Mouse (Mus musculus) embryonic facial prominence, embryonic 10.5 days (tissue): ENCODE results near the gene Tmod1. TPM values are rescaled to one million over a fixed set of nuclear protein-coding genes. Genes with fewer than 3 reads are reported as not detected.

Source experiments
- DNase-seq: peaks from one replicate; pipeline ENCODE4 v3.0.0-alpha.2; 2017; ENCODE audit warnings: low spot score
- H3K27ac ChIP-seq: fragments of 300-500 bp; sonication (generic); replicated peaks from 2 replicates; pipeline ENCODE4 v1.5.1; 2016; ENCODE audit warnings: mild to moderate bottlenecking
- H3K27me3 ChIP-seq: fragments of 300-500 bp; sonication (generic); replicated peaks from 2 replicates; pipeline ENCODE4 v1.6.1; 2016; ENCODE audit warnings: low read depth, mild to moderate bottlenecking; ENCODE audit not compliant: poor library complexity, severe bottlenecking
- H3K36me3 ChIP-seq: fragments of 300-500 bp; sonication (generic); replicated peaks from 2 replicates; pipeline ENCODE4 v1.6.1; 2016; ENCODE audit warnings: mild to moderate bottlenecking, moderate library complexity
- H3K4me1 ChIP-seq: fragments of 300-500 bp; sonication (generic); 2 replicates; pipeline ENCODE4 v1.6.1; 2016
- H3K4me3 ChIP-seq: fragments of 300-500 bp; sonication (generic); 2 replicates; pipeline ENCODE4 v1.5.1; 2016; ENCODE audit warnings: mild to moderate bottlenecking, moderate library complexity
- H3K9me3 ChIP-seq: fragments of 300-500 bp; sonication (generic); 2 replicates; pipeline ENCODE4 v1.6.1; 2016; ENCODE audit warnings: mild to moderate bottlenecking
- WGBS: fragments of 180-500 bp; shearing (Covaris S2); methylation state at CpG from one replicate; pipeline ENCODE4 v1.1.7; 2016; 5-methylcytosine and 5-hydroxymethylcytosine counted together
- polyA plus RNA-seq: library from polyadenylated mRNA; unstranded; fragments of >200 nt; fragmentation: Nextera tagmentation; extraction: Ambion mirVana; gene quantifications from 2 replicates; pipeline ENCODE4 v1.2.1, GENCODE M21; 2016

Tmod1 gene
- polyA plus RNA-seq, result 2.8 and 3.0 TPM in 2 replicates

DNA sequence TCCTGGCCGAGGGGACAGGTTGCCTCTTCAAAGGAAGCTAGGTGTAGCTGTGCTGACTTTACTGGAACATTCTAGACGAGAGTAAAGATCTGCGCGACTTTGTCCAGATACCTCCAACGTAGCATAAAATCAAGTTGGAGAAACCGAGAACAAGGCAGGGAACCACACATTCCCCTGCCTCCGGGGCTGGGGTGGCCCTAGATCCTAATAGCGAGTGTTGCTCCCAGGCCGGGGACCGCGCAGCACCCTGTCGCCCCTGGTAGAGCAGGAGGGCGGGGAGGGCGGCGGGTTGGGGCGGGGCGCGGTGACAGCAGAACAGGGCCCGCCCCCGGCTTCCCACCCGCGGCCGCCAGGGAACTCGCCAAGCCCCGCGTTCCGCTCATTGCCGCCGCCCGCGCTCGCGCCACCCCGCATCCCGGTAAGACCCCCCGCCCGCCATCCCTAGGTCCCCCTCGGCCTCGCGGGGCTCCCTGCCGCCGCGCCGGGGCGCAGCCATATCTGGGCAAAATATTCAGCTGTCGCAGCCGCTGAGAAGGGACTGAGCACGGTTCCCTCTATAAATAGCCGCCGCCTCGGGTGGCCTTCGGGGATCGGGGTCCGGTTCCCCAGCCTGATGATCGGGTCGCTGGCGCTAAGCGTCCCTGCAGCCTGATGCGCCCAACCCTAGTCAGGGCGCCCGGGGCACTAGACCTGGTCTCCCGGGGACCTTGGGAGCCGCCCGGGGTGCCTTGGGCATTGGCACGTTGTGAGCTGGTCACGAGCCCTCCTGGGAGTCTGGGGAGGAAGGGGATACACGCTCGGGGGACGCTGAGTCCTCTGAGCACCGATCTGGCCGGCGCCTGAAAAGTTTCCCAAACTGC is at the start of gene Tmod1:
Tmod1 (plus strand) TSS at position 44 of the 860 bp plus-strand sequence.
- H3K4me1 ChIP-seq, result peaks cover 36% of the 10 kb centered on the region
- no peaks in the 10 kb centered on the region for H3K36me3 ChIP-seq
- peaks cover 76% of the 10 kb centered on the region for H3K27me3 ChIP-seq
- DNase-seq, result peak; percentile 70
- H3K9me3 ChIP-seq, result no peaks in the 10 kb centered on the region
- H3K27ac ChIP-seq, result peak within 1 kb of the TSS; percentile 54
- peak within 1 kb of the TSS; percentile 73 for H3K4me3 ChIP-seq
- under 1% methylated on average over 72 of the region's 72 CpGs for WGBS

DNA sequence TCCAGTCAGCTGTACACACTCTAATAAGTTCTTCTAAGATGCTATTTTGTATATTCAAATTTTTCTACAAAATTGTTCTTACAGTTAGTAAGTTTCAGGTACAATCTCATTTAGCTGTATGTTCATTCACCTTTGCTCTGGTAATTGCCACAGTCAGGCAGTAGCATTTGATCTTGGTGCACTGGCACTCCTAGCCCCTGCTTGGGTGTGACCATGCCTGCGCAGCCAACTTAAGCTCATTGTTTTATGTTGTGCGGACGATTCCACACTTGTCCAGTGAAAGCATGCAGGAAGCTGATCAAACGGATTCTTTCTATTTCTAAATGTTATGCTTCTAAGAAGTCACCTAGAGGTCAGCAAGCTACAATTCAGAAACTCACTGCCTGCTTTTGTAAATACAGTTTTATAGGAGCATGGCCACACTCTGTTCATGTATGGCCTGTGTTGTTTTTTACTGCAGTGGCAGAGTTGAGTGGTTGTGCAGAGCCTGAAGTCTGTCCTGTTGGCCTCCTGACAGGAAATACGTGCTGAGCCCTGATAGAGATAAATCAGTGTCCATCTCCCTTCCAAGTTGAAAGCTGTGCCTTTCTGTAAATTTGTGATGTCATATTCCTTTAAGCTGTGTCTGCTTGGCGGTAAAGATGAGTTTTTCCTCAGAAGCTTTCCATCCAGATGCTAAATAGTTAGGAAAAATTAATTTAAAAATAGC is 48.2 kb upstream of the Tmod1 start:
- Histone ChIP-seq H3K27ac (no peak overlapping the region), H3K36me3 (no peaks in the 10 kb centered on the region), H3K4me1 (peaks cover 16% of the 10 kb centered on the region), H3K4me3 (no peak overlapping the region), H3K27me3 (no peaks in the 10 kb centered on the region), H3K9me3 (no peaks in the 10 kb centered on the region)
- no peak for DNase-seq
- WGBS, result 73% methylated on average over 6 of the region's 6 CpGs

DNA sequence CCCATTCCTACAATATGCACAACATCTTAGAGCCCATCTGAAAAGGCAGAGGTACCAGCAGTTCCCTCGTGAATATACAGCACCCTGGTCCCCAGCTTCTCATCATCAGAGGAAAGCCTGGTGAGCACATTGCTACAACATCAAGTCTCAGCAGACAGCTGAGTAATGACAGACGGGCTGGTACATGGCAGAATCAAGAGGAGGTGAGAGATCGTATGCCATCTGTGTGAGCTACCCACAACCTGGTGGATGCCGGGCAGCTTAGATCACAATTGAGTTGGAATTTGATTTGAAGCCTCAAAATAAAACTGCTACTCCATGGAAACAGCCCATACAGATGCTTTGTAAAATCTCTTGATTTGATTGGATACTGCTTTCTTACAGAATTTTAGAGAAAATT is 40.2 kb upstream of the Tmod1 start:
- WGBS, result 85% methylated on average over 4 of the region's 4 CpGs
- Histone ChIP-seq H3K9me3 (no peaks in the 10 kb centered on the region), H3K27ac (no peak overlapping the region), H3K27me3 (no peaks in the 10 kb centered on the region), H3K36me3 (no peaks in the 10 kb centered on the region), H3K4me3 (no peak overlapping the region), H3K4me1 (no peaks in the 10 kb centered on the region)
- no peak for DNase-seq

DNA sequence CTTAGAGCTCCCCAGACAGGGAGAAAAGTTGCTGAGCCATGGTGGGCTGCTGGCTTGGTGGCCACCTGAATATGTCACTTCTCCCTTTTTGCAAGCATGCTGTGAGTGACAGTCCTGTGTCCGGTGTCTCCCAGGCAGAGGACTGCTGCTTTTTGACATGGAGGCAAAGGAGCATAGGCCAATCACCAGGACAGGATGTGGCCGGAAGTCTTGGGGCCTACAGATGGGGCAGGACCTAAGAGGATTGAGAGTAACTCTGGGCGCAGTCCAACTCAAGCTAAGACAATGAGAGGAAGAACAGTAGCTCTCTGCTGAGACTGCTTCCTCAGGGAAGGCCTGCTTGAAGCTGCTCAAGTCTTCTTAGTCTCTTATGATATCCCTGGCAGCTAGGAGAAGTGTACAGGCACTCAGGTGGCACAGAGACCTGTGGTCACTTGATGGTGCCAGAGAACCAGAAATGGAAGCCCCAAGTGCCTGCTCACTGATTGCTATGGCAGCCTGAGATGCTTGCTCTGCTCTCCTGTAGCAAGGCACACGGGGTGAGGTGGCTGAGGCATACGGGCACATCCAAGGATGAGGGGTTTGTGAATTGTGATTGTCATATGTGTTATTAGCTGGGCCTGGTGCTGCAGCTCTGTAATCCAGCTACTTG is 30.5 kb upstream of the Tmod1 start:
- 86% methylated on average over 5 of the region's 5 CpGs for WGBS
- no peaks in the 10 kb centered on the region for H3K36me3 ChIP-seq
- H3K4me3 ChIP-seq, result no peak overlapping the region
- H3K27ac ChIP-seq, result no peak overlapping the region
- no peaks in the 10 kb centered on the region for H3K4me1 ChIP-seq
- no peaks in the 10 kb centered on the region for H3K27me3 ChIP-seq
- no peaks in the 10 kb centered on the region for H3K9me3 ChIP-seq
- no peak for DNase-seq

DNA sequence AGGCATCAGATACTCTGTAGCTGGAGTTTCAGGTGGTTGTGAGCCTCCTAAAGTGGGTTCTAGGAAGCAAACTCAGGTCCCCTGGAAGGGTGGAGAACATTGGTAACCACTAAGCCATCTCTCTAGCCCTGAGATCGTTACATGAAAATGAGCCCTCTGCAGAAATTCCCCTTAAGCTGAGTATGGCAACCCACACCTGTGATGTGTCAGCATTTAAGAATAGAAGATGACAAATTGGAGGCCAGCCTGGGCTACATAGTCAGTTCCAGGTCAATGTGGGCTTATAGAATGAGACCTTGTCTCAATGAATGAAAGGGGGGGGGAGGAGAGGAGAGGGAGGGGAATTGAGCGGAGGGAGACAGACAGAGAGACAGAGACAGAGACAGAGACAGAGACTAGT is 27.0 kb upstream of the Tmod1 start:
- 83% methylated on average over 2 of the region's 2 CpGs for WGBS
- H3K36me3 ChIP-seq, result no peaks in the 10 kb centered on the region

DNA sequence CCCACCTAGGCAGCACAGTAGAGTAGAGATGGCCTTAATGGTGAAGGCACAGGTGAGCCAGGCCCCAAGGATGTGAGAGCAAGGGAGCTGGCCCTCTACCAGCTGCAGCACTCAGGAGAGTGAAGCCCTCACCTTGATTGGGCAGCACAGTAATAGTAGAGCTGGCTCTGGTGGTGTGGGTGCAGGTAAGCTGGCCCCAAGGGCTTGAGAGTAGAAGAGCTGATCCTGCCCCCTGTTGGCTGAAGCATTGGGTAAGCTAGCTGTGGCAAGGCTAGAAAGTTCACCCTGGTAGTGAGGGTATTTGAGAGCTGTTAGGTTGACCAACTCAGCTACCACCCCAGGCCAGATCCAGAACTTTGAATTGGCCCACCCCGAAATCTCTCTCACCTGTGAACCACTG is 23.1 kb upstream of the Tmod1 start:
- DNase-seq, result no peak
- no peaks in the 10 kb centered on the region for H3K27me3 ChIP-seq
- no peaks in the 10 kb centered on the region for H3K36me3 ChIP-seq
- no peaks in the 10 kb centered on the region for H3K4me1 ChIP-seq
- 84% methylated on average over 1 of the region's 1 CpGs for WGBS
- H3K27ac ChIP-seq, result no peak overlapping the region
- no peaks in the 10 kb centered on the region for H3K9me3 ChIP-seq
- H3K4me3 ChIP-seq, result no peak overlapping the region

More for the DNA sequence above, 27.0 kb upstream of the Tmod1 start:
- no peaks in the 10 kb centered on the region for H3K4me1 ChIP-seq
- H3K27ac ChIP-seq, result no peak overlapping the region
- no peak for DNase-seq
- no peak overlapping the region for H3K4me3 ChIP-seq
- H3K9me3 ChIP-seq, result no peaks in the 10 kb centered on the region
- H3K27me3 ChIP-seq, result no peaks in the 10 kb centered on the region

DNA sequence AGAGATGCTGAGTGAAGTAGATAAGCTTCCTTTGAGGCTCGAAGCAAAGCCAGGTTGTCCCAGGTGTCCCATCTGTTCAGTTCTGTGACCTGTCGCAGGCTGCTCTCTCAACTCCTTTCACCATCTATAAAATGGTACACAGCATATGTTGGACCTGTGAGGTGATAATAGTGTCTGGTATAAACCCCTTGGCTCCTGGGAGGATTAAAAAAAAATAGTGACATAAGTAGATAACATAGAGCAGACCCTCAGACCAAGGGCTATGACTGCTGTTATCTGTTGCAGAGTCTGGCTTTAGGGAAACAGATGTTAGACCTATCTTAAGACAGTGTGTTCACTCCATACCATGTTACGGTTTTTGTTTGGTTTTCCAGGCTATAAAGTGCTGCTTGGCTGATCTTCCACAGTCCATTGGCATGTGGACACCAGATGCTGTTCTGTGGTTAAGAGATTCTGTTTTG is 15.7 kb upstream of the Tmod1 start:
- no peaks in the 10 kb centered on the region for H3K27me3 ChIP-seq
- H3K27ac ChIP-seq, result no peak overlapping the region
- WGBS, result 63% methylated on average over 3 of the region's 3 CpGs
- peaks cover 6% of the 10 kb centered on the region for H3K4me1 ChIP-seq
- H3K4me3 ChIP-seq, result no peak overlapping the region
- DNase-seq, result no peak
- no peaks in the 10 kb centered on the region for H3K36me3 ChIP-seq
- H3K9me3 ChIP-seq, result no peaks in the 10 kb centered on the region

DNA sequence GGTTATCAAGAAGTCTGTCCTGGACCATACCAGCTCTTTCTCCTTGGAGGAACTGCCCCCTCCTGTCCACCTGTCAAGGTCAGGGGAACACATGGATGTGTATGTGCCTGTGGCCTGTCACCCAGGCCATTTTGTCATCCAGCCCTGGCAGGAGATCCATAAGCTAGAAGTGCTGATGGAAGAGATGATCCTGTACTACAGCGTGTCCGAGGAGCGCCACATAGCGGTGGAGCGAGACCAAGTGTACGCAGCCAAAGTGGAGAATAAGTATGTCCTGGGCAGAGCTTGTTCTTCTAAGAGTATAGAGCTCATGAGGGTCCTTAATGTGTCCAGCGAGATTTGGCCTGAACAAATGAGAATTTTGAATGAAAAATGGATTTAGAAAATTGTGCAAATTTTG is 12.8 kb upstream of the Tmod1 start:
- no peak overlapping the region for H3K27ac ChIP-seq
- H3K4me1 ChIP-seq, result peaks cover 6% of the 10 kb centered on the region
- peak; percentile 45 for DNase-seq
- H3K4me3 ChIP-seq, result no peak overlapping the region
- H3K36me3 ChIP-seq, result no peaks in the 10 kb centered on the region
- no peaks in the 10 kb centered on the region for H3K27me3 ChIP-seq
- WGBS, result 41% methylated on average over 7 of the region's 7 CpGs
- H3K9me3 ChIP-seq, result no peaks in the 10 kb centered on the region

DNA sequence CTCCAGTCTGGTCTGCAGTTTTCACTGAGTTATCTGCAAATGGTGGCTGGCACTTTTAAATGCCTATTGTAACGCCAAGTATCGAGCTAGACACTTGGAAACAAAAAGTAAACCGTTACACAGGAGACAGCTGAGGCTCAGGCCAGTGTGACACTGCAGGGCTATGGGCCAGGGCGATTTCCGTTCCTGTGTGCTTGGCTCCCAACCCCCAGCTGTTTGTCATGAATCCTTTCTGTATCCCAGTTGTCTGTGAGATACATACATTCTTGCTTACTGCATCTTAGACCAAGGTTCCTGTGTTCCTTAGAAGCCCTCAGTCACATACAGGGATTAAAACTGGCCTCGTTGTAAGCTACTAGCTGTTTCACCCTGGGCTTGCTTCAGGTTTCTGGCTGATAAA is 10.5 kb upstream of the Tmod1 start:
- H3K4me3 ChIP-seq, result no peak overlapping the region
- H3K9me3 ChIP-seq, result no peaks in the 10 kb centered on the region
- H3K27ac ChIP-seq, result no peak overlapping the region
- H3K4me1 ChIP-seq, result no peaks in the 10 kb centered on the region
- WGBS, result 86% methylated on average over 6 of the region's 6 CpGs
- no peak for DNase-seq
- no peaks in the 10 kb centered on the region for H3K27me3 ChIP-seq
- no peaks in the 10 kb centered on the region for H3K36me3 ChIP-seq

DNA sequence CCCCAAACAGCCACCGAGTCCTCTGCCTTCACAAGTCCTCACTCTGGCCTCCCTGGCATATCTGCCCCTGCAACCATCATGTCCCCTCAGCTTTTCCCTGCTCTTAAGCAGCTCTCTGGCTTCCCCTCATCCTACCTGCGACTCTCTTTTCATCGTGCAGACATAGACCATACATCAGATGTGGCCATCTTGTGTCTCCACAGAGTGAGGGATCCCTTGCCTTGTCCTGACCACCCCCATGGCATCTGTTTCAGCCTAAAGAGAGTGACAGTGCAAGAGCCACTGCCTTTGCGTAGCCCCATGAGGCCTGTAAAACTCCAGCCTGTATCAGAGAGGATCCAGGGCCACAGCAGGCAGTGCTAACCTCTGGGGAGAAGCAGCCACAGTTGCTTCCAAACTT is 10.0 kb upstream of the Tmod1 start:
- H3K27me3 ChIP-seq, result no peaks in the 10 kb centered on the region
- H3K27ac ChIP-seq, result no peak overlapping the region
- DNase-seq, result no peak
- 86% methylated on average over 4 of the region's 4 CpGs for WGBS
- no peaks in the 10 kb centered on the region for H3K36me3 ChIP-seq
- H3K9me3 ChIP-seq, result no peaks in the 10 kb centered on the region
- H3K4me1 ChIP-seq, result no peaks in the 10 kb centered on the region
- H3K4me3 ChIP-seq, result no peak overlapping the region

DNA sequence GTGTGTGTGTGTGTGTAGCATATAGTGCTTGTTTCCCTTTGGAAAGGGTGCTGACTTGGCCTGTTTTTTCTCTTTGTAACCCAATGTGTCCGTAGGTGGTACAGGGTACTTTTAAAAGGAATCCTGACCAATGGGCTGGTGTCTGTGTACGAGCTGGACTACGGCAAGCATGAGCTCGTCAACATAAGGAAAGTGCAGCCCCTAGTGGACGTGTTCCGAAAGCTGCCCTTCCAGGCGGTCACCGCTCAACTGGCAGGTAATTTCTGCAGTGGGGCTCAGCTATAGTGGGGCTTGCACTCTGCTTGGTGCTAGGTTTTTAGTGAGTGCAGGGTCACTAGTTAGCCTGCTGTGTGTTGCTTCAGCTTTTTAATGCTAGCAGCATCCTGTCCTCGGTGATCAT is 9.2 kb upstream of the Tmod1 start:
- Histone ChIP-seq H3K27ac (no peak overlapping the region), H3K4me1 (no peaks in the 10 kb centered on the region), H3K4me3 (no peak overlapping the region), H3K27me3 (no peaks in the 10 kb centered on the region), H3K9me3 (no peaks in the 10 kb centered on the region), H3K36me3 (no peaks in the 10 kb centered on the region)
- 48% methylated on average over 9 of the region's 9 CpGs for WGBS
- peak; percentile 53 for DNase-seq

DNA sequence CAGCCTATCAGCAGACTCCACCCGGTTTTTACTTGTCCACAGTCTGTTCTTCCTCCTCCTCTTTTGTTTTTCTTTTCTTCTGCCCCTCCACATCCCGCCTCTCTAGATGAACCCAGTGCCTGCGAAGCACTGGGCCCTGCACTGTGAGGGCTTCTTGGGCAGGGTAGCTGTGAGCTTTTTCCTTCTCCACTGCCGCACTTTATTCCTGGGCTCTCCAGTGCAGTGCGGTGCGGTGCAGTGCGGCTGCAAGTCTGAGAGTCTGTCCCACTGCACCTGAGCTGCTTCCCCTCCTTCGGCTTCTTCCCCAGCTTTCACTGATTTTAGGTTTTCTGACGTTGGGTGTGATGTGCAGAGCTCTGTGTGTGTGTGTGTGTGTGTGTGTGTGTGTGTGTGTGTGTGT is 6.3 kb upstream of the Tmod1 start:
- H3K9me3 ChIP-seq, result no peaks in the 10 kb centered on the region
- no peaks in the 10 kb centered on the region for H3K36me3 ChIP-seq
- H3K27me3 ChIP-seq, result peaks cover 16% of the 10 kb centered on the region
- no peak for DNase-seq
- H3K4me3 ChIP-seq, result no peak overlapping the region
- H3K27ac ChIP-seq, result no peak overlapping the region
- no peaks in the 10 kb centered on the region for H3K4me1 ChIP-seq
- WGBS, result 69% methylated on average over 9 of the region's 9 CpGs
